Mouse (Mus musculus) CH12.LX (cell line): ENCODE results near the gene 2810459M11Rik. TPM values are rescaled to one million over a fixed set of nuclear protein-coding genes. Genes with fewer than 3 reads are reported as not detected.

Source experiments
- DNase-seq: peaks from one replicate; pipeline ENCODE4 v3.0.0-alpha.2; 2013; ENCODE audit errors: extremely low read depth
- H3K27ac ChIP-seq: 2 replicates; pipeline ENCODE4 v1.5.1; 2012; ENCODE audit warnings: low read depth, mild to moderate bottlenecking, control low read depth, moderate library complexity; ENCODE audit not compliant: insufficient read depth
- H3K27me3 ChIP-seq: replicated peaks from 2 replicates; pipeline ENCODE3; 2012; ENCODE audit warnings: inconsistent platforms
- H3K36me3 ChIP-seq, 2 experiments: replicated peaks in 1 of 2; 2 replicates each; pipeline versions ENCODE3 to v1.6.1; 2012; ENCODE audit warnings: inconsistent platforms in 1 of 2, low read length in 1 of 2, mild to moderate bottlenecking in 1 of 2, mixed read lengths in 1 of 2, moderate library complexity in 1 of 2; ENCODE audit not compliant: control insufficient read depth in 1 of 2, insufficient read depth in 1 of 2
- H3K4me1 ChIP-seq, 2 experiments: 2 replicates each; pipeline ENCODE4 v1.6.1; 2012; ENCODE audit warnings: inconsistent platforms in 1 of 2, moderate library complexity in 1 of 2; ENCODE audit not compliant: insufficient read depth in 2 of 2, control insufficient read depth in 1 of 2
- H3K4me2 ChIP-seq: 2 replicates; pipeline ENCODE4 v1.6.1; 2012; ENCODE audit warnings: low read depth, mild to moderate bottlenecking, control low read depth; ENCODE audit not compliant: poor library complexity, insufficient read depth, severe bottlenecking
- H3K4me3 ChIP-seq, 3 experiments: fragments of 150-350 bp in 1 of 3; sonication (generic) in 1 of 3; replicated peaks in 1 of 3; 2 replicates each; pipeline versions ENCODE3 to v1.5.1; 2011 to 2012; ENCODE audit warnings: low read depth in 2 of 3, low read length in 2 of 3, mild to moderate bottlenecking in 2 of 3, moderate library complexity in 2 of 3, control low read depth in 1 of 3, improper control_type of control experiment in 1 of 3, inconsistent platforms in 1 of 3, mixed read lengths in 1 of 3; ENCODE audit not compliant: poor library complexity in 1 of 3
- H3K79me2 ChIP-seq: replicated peaks from 2 replicates; pipeline ENCODE4 v1.6.1; 2012; ENCODE audit warnings: mild to moderate bottlenecking, moderate library complexity; ENCODE audit not compliant: control insufficient read depth, poor library complexity, insufficient read depth, severe bottlenecking; ENCODE audit errors: extremely low read depth
- H3K9ac ChIP-seq: 2 replicates; pipeline ENCODE4 v1.6.1; 2012; ENCODE audit warnings: low read depth, mild to moderate bottlenecking, control low read depth, moderate library complexity; ENCODE audit not compliant: insufficient read depth
- H3K9me3 ChIP-seq: replicated peaks from 2 replicates; pipeline ENCODE3; 2012; ENCODE audit warnings: low read length, inconsistent platforms, mixed read lengths
- CHD1 ChIP-seq: IDR thresholded peaks from 2 replicates; pipeline ENCODE4 v1.6.1; 2012; ENCODE audit warnings: low read depth, low read length, improper control_type of control experiment, inconsistent platforms
- E2F4 ChIP-seq: IDR thresholded peaks from 2 replicates; pipeline ENCODE4 v1.6.1; 2011; ENCODE audit warnings: low read depth, low read length, improper control_type of control experiment; ENCODE audit not compliant: insufficient replicate concordance
- ELF1 ChIP-seq: IDR thresholded peaks from 2 replicates; pipeline ENCODE4 v1.6.1; 2014; ENCODE audit warnings: low read depth, mild to moderate bottlenecking, inconsistent platforms, low read length, improper control_type of control experiment
- EP300 ChIP-seq: IDR thresholded peaks from 2 replicates; pipeline ENCODE4 v1.6.1; 2011; ENCODE audit warnings: low read length, improper control_type of control experiment
- ETS1 ChIP-seq: conservative IDR thresholded peaks from 2 replicates; pipeline ENCODE4 v1.6.1; 2012; ENCODE audit warnings: low read depth, mild to moderate bottlenecking, inconsistent platforms, low read length, improper control_type of control experiment, moderate library complexity
- GABPA ChIP-seq: IDR thresholded peaks from 2 replicates; pipeline ENCODE4 v1.6.1; 2012; ENCODE audit warnings: low read depth, low read length, improper control_type of control experiment, inconsistent platforms; ENCODE audit not compliant: insufficient replicate concordance
- JUND ChIP-seq: conservative IDR thresholded peaks from 2 replicates; pipeline ENCODE4 v1.6.1; 2011; ENCODE audit warnings: low read depth, low read length, improper control_type of control experiment
- MAX ChIP-seq: IDR thresholded peaks from 2 replicates; pipeline ENCODE4 v1.6.1; 2011; ENCODE audit warnings: low read length, improper control_type of control experiment
- MXI1 ChIP-seq: IDR thresholded peaks from 2 replicates; pipeline ENCODE4 v1.6.1; 2011; ENCODE audit warnings: mild to moderate bottlenecking, low read depth, low read length, improper control_type of control experiment
- MYC ChIP-seq: IDR thresholded peaks from 2 replicates; pipeline ENCODE4 v1.6.1; 2011; ENCODE audit warnings: low read depth, mild to moderate bottlenecking, improper control_type of control experiment, low read length
- NRF1 ChIP-seq: IDR thresholded peaks from 2 replicates; pipeline ENCODE4 v1.6.1; 2014; ENCODE audit warnings: low read depth, mild to moderate bottlenecking, inconsistent platforms, low read length, improper control_type of control experiment, moderate library complexity
- PAX5 ChIP-seq: IDR thresholded peaks from 2 replicates; pipeline ENCODE4 v1.6.1; 2012; ENCODE audit warnings: low read length, inconsistent platforms, mixed read lengths
- POLR2AphosphoS2 ChIP-seq: IDR thresholded peaks from 2 replicates; pipeline ENCODE4 v1.6.1; 2011; ENCODE audit warnings: low read depth, low read length, improper control_type of control experiment
- RCOR1 ChIP-seq: conservative IDR thresholded peaks from 2 replicates; pipeline ENCODE4 v1.6.1; 2012; ENCODE audit warnings: low read depth, mild to moderate bottlenecking, inconsistent platforms, low read length, improper control_type of control experiment
- SMC3 ChIP-seq: IDR thresholded peaks from 2 replicates; pipeline ENCODE4 v1.6.1; 2011; ENCODE audit warnings: low read depth, low read length, improper control_type of control experiment
- TCF12 ChIP-seq: IDR thresholded peaks from 2 replicates; pipeline ENCODE4 v1.6.1; 2014; ENCODE audit warnings: low read depth, mild to moderate bottlenecking, inconsistent platforms, low read length, improper control_type of control experiment
- UBTF ChIP-seq: IDR thresholded peaks from 2 replicates; pipeline ENCODE4 v1.6.1; 2012; ENCODE audit warnings: low read depth, mild to moderate bottlenecking, inconsistent platforms, low read length, improper control_type of control experiment, moderate library complexity
- USF1 ChIP-seq: IDR thresholded peaks from 2 replicates; pipeline ENCODE4 v1.6.1; 2014; ENCODE audit warnings: low read depth, mild to moderate bottlenecking, inconsistent platforms, low read length, improper control_type of control experiment
- USF2 ChIP-seq: conservative IDR thresholded peaks from 2 replicates; pipeline ENCODE4 v1.6.1; 2011; ENCODE audit warnings: low read depth, low read length, improper control_type of control experiment
- ZC3H11A ChIP-seq: IDR thresholded peaks from 2 replicates; pipeline ENCODE4 v1.6.1; 2012; ENCODE audit warnings: low read depth, mild to moderate bottlenecking, inconsistent platforms, low read length, improper control_type of control experiment
- ZKSCAN1 ChIP-seq: IDR thresholded peaks from 2 replicates; pipeline ENCODE4 v1.6.1; 2012; ENCODE audit warnings: low read depth, inconsistent platforms, low read length, improper control_type of control experiment, borderline replicate concordance
- ZNF384 ChIP-seq: IDR thresholded peaks from 2 replicates; pipeline ENCODE4 v1.6.1; 2012; ENCODE audit warnings: low read depth, low read length, improper control_type of control experiment, inconsistent platforms
- dilution Hi-C: fragments of 300-500 bp; cut with MboI; formaldehyde crosslinking; loops from 2 replicates; pipeline ENCODE4 v1.14.3; 2020; ENCODE audit warnings: low sequenced_read_pairs; ENCODE audit not compliant: extremely low pct_unique_long_range_greater_than_20kb, extremely low pct_ligation_motif_present
- in situ Hi-C: fragments of 300-500 bp; cut with MboI; formaldehyde crosslinking; loops from 3 replicates; pipeline ENCODE4 v1.14.3; 2019; ENCODE audit warnings: low sequenced_read_pairs, low pct_ligation_motif_present, low pct_unique_long_range_greater_than_20kb, mixed read lengths
- polyA plus RNA-seq: library from polyadenylated mRNA; unstranded; fragments of >175 nt; gene quantifications from 2 replicates; pipeline ENCODE4 v1.2.1, GENCODE M21; 2012; ENCODE audit warnings: low read depth; ENCODE audit not compliant: insufficient read length
- total RNA-seq, 2 experiments: library from RNA; depleted of rRNA; stranded (reverse); fragments of 300-350 nt in 1 of 2; fragments of >200 nt in 1 of 2; gene quantifications; 2 replicates each; pipeline ENCODE4 v1.2.3; 2012 to 2014

The 2810459M11Rik gene
- total and polyA plus RNA-seq, 3 experiments, result not detected

DNA sequence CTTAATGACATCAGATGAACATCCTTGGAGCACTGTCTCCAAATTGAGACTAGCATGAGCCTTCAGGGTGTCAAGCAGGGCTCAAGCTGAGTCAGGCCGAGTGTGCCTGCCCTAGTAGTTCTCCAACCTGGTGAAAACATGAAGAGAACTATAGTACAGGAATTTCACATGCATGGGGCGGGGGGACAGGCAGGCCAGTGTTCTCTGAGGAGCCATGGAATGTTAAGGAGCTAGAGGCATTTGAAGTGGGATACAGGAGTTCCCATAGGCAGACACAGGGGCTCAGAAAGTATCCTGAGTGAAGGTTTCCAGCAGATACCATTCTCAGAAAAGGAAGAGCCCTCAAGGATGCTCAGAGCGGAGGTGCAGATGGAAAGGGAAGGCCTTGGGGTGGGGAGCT, 3.1 kb downstream of the 2810459M11Rik start:
- H3K9ac ChIP-seq, result no peak overlapping the region
- peaks cover 0 to 3% of the 10 kb centered on the region in 2 experiments; a peak in 1 of 4 replicates for H3K4me1 ChIP-seq
- H3K79me2 ChIP-seq, result no peaks in the 10 kb centered on the region
- DNase-seq, result no peak
- peaks cover 66% of the 10 kb centered on the region for H3K27me3 ChIP-seq
- H3K4me2 ChIP-seq, result no peak overlapping the region
- H3K36me3 ChIP-seq, result no peaks in the 10 kb centered on the region
- no peak overlapping the region for H3K27ac ChIP-seq
- no peak overlapping the region for H3K4me3 ChIP-seq
- H3K9me3 ChIP-seq, result peaks cover 13% of the 10 kb centered on the region
- in situ Hi-C loops (no loop called here), dilution Hi-C loops (no loop called here)
- no peak for TF ChIP-seq ZNF384
- no peak for TF ChIP-seq ELF1
- no peak for TF ChIP-seq CHD1
- TF ChIP-seq ZC3H11A, result no peak
- no peak for TF ChIP-seq GABPA
- TF ChIP-seq MXI1, result no peak
- TF ChIP-seq MAX, result no peak
- no peak for TF ChIP-seq RCOR1
- no peak for TF ChIP-seq E2F4
- no peak for TF ChIP-seq TCF12
- no peak for TF ChIP-seq POLR2AphosphoS2
- TF ChIP-seq EP300, result no peak
- no peak for TF ChIP-seq SMC3
- TF ChIP-seq NRF1, result no peak

- H3K27ac ChIP-seq, result no peak overlapping the region
- H3K36me3 ChIP-seq, result no peaks in the 10 kb centered on the region
- no peak overlapping the region for H3K9ac ChIP-seq
- DNase-seq, result no peak
- H3K27me3 ChIP-seq, result peaks cover 44% of the 10 kb centered on the region
- H3K79me2 ChIP-seq, result no peaks in the 10 kb centered on the region
- dilution Hi-C loops, result no loop called here
- H3K4me2 ChIP-seq, result no peak overlapping the region
- TF ChIP-seq USF1 (no peak), PAX5 (no peak), UBTF (no peak), NRF1 (no peak), ETS1 (no peak), ZC3H11A (no peak), ZNF384 (no peak), SMC3 (no peak), MYC (no peak), ZKSCAN1 (no peak), JUND (no peak), USF2 (no peak)
- no peak overlapping the region for H3K4me3 ChIP-seq
- no peaks in the 10 kb centered on the region for H3K4me1 ChIP-seq
- in situ Hi-C loops, result no loop called here
- peaks cover 3% of the 10 kb centered on the region for H3K9me3 ChIP-seq
Measured at GRCm38 (mm10) chr1:86053198-86053921, 7.7 kb downstream of the 2810459M11Rik start.
